Mouse (Mus musculus): ENCODE measurements around the gene Klhl26.

GRCm38 (mm10) chr8:70513441-70513840, 36.7 kb upstream of the Klhl26 start:
- TF ChIP-seq CTCF (IDR thresholded peaks at IDR 0.05; ENCODE audit: borderline replicate concordance, extremely low read depth, insufficient read depth, insufficient read length) (no peak), POLR2A (IDR thresholded peaks at IDR 0.05; ENCODE audit: borderline replicate concordance, extremely low read depth, insufficient read depth, insufficient read length, poor library complexity, severe bottlenecking) (no peak)

Measured in brain, embryonic 14.5 days (tissue).